Mouse (Mus musculus): ENCODE measurements around the gene Rasal1.

DNA sequence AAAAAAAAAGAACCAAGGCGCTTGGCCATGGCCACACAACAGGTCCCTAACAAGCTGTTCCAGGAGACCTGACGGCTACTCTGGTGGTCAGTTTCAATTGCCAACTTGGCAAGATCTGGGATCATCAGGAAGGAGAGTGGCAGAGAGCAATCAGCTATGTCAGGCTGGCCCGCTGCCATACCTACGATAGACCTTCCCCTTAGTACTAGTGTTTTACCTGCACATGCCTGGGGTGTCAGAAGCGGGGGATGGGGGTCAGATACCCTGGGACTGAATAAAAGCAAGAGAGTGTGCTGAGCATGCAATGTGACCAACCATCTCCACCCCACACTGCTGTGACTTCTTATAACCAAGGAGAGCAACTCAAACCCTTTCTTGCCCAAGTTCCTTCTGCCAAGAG lies 37.7 kb upstream of the Rasal1 start:
- TF ChIP-seq CTCF (IDR thresholded peaks at IDR 0.05; ENCODE audit: low read depth) (no peak), EP300 (optimal IDR thresholded peaks at IDR 0.05) (no peak)

All from stomach, postnatal 0 days (tissue).